Mouse (Mus musculus): ENCODE measurements around the gene Gm21954. TPM values are rescaled to one million over a fixed set of nuclear protein-coding genes. Genes with fewer than 3 reads are reported as not detected.
A peak's percentile ranks its signal among the peaks of the same experiment; 100 is the strongest.

Gm21954 gene
- polyA plus RNA-seq, 1 experiment from 2014 or later = not detected

DNA sequence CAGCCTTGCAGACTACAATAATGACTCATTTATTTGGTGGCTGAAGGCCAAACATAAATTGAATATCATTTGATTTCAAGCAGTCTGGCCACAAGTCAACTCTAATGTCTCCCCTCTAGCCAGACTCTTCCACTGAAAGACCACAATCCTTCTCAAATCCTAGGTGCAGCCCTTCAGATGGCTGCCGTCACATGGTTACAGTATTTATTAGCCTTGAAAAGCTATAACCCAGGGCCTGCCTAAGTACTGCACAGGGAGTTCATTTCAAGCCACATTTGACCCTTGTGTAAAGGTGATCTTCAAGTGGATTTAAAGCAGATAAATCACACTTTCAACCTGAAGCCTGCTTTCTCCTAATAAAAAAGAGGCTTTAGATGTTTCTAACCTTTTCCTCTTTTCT is 37.7 kb downstream of the Gm21954 start:
- no peak overlapping the region for H3K4me3 ChIP-seq
- no peaks in the 10 kb centered on the region for H3K9me3 ChIP-seq
- H3K27ac ChIP-seq = no peak overlapping the region
- H3K27me3 ChIP-seq (replicated peaks) = no peaks in the 10 kb centered on the region
- no peak overlapping the region for H3K4me2 ChIP-seq (replicated peaks)
- no peaks in the 10 kb centered on the region for H3K4me1 ChIP-seq
- no peak for ATAC-seq (ENCODE audit: low FRiP score, low read depth)
- H3K9ac ChIP-seq = no peak overlapping the region
- H3K36me3 ChIP-seq = no peaks in the 10 kb centered on the region
- WGBS = 54% methylated on average over 1 of the region's 1 CpGs

DNA sequence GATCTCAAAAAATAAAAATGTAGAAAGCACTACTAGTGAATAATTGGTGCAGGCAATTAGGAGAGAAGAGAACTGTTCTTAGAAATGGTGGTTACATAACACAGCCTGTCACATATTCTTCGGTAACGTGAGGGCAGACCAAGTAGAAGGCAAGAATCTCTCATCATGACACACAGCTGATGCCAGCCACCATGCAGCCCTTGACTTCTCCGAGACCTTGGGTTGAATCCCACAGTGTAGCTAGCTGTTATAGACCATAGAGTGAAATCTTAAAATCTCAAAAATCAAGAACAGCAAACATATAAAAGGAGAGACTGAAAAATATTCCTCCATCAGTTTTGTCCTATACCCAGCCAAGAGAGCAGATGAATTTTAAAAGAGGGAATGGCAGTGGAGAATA is 40.8 kb downstream of the Gm21954 start:
- no peak for ATAC-seq (ENCODE audit: low FRiP score, low read depth)
- no peak overlapping the region for H3K9ac ChIP-seq
- H3K4me2 ChIP-seq (replicated peaks) = no peak overlapping the region
- H3K36me3 ChIP-seq = no peaks in the 10 kb centered on the region
- no peaks in the 10 kb centered on the region for H3K9me3 ChIP-seq
- no peaks in the 10 kb centered on the region for H3K27me3 ChIP-seq (replicated peaks)
- H3K27ac ChIP-seq = no peak overlapping the region
- no peaks in the 10 kb centered on the region for H3K4me1 ChIP-seq
- WGBS = 89% methylated on average over 3 of the region's 3 CpGs
- H3K4me3 ChIP-seq = no peak overlapping the region

DNA sequence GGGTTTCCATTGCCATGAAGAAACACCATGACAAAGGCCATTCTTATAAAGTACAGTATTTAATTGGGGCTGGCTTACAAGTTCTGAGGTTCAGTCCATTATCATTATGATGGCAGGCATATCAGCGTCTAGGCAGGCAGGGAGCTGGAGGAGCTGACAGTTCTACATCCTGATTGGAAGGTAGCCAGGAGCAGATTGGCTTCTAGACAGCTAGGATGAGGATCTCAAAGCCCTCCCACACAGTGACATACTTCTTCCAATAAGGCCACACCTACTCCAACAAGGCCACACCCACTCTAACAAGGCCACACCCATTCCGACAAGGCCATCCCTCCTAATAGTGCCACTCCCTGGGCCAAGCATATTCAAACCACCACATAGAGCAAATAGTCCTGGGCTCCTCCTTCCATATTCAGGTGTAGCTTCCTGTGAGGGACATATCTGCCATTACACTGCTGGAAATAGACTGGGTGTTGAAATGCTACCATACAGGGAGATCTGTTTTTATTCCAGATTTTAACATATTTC is 41.9 kb downstream of the Gm21954 start:
- no peak overlapping the region for H3K4me3 ChIP-seq
- no peak overlapping the region for H3K9ac ChIP-seq
- H3K9me3 ChIP-seq = no peaks in the 10 kb centered on the region
- no peak overlapping the region for H3K27ac ChIP-seq
- no peaks in the 10 kb centered on the region for H3K36me3 ChIP-seq
- H3K27me3 ChIP-seq (replicated peaks) = no peaks in the 10 kb centered on the region
- H3K4me2 ChIP-seq (replicated peaks) = no peak overlapping the region
- H3K4me1 ChIP-seq = no peaks in the 10 kb centered on the region
- ATAC-seq (ENCODE audit: low FRiP score, low read depth) = no peak
- 93% methylated on average over 2 of the region's 2 CpGs for WGBS

DNA sequence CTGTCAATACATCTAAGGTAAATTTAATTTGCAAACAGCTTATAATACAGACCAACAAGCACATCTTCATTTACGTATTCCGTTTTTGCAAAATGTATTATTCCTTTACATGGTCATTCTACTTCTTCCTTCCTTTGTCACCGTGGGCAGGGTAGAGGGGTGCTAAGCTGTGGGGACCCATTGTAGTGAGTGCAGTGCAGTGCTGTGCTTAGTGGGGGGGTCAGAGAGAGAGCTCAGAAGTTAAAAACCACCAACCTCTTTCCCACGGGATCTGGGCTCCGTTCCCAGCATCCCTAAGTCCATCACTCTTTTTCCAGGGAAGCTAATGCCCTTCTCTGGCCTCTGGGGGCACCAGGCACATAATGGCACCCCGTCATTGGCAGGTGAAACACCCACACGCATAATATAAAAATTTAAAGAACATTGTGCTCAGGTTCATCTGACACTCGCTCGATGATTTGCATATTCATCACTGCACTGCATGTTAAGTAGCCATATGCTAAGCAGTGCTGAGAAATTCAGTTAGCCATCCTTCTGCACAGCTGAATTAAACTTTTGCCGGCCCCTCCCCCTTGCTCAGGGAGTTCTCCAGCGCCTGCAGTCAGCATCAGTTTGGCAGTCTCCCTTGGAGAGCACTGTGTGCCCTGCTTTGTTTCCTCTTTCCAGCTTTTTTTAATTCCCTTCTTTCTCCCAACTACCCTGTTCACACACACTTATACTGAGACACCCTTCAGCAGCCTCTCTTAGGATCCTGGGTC is 48.2 kb downstream of the Gm21954 start:
- ATAC-seq (ENCODE audit: low FRiP score, low read depth) = peak; percentile 89
- H3K9me3 ChIP-seq = no peaks in the 10 kb centered on the region
- H3K4me3 ChIP-seq = no peak overlapping the region
- H3K36me3 ChIP-seq = no peaks in the 10 kb centered on the region
- H3K4me2 ChIP-seq (replicated peaks) = peak overlapping the region; percentile 39
- H3K27ac ChIP-seq = no peak overlapping the region
- peaks cover 24% of the 10 kb centered on the region for H3K4me1 ChIP-seq
- WGBS = 24% methylated on average over 11 of the region's 11 CpGs
- no peaks in the 10 kb centered on the region for H3K27me3 ChIP-seq (replicated peaks)
- H3K9ac ChIP-seq = no peak overlapping the region

- ATAC-seq (ENCODE audit: low FRiP score, low read depth) = no peak
- WGBS = 61% methylated on average over 8 of the region's 8 CpGs
- Histone ChIP-seq H3K27me3 (replicated peaks) (no peaks in the 10 kb centered on the region), H3K27ac (no peak overlapping the region), H3K4me3 (no peak overlapping the region), H3K36me3 (no peaks in the 10 kb centered on the region), H3K9ac (no peak overlapping the region), H3K4me1 (peaks cover 28% of the 10 kb centered on the region), H3K4me2 (replicated peaks) (no peak overlapping the region), H3K9me3 (no peaks in the 10 kb centered on the region)
Measured at GRCm38 (mm10) chr3:55420436-55421083, 51.5 kb downstream of the Gm21954 start.

DNA sequence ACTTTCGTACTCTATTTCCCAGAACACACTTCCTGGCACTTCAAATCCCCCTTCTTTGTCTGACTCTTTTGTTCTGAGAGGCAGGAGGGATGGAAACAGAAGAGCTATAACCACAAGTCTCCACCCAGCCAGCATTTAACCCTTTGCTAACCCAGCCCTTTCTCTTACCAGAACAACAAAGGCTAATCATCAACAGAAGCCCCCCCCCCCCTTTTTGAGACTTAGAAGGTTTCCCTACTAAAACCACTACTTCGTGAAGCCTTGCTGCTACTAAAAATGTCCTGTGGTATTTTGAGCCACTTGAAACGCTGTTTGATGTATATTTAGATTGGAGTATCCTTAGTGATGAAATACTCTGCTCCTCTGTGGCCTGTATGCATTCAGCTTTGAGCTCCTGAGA is 52.7 kb downstream of the Gm21954 start:
- peaks cover 27% of the 10 kb centered on the region for H3K4me1 ChIP-seq
- no peak for ATAC-seq (ENCODE audit: low FRiP score, low read depth)

DNA sequence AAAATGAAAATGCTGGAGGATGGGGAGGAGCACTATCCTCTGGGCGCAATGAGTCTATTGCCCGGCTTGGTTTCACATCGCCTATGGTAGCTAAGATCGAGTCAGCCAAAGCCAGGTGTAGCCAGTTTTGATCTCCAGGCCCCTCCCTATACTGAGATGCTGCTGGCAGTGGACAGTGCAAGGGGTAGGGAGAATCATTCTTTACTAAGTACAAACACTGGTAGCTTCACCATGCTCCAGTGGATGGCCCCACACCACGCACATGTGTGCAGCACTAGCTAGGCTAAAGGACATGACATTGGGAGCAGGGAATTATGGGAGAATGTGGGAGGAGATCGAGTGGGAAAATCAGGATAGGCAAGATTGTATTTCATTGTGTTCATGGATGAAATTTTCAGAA is 53.2 kb downstream of the Gm21954 start:
- H3K4me3 ChIP-seq = no peak overlapping the region
- H3K36me3 ChIP-seq = no peaks in the 10 kb centered on the region
- H3K9ac ChIP-seq = no peak overlapping the region
- WGBS = 63% methylated on average over 6 of the region's 6 CpGs
- peaks cover 23% of the 10 kb centered on the region for H3K4me1 ChIP-seq
- no peaks in the 10 kb centered on the region for H3K9me3 ChIP-seq
- peak; percentile 34; the same call in 1 of the 2 replicates for ATAC-seq (ENCODE audit: low FRiP score, low read depth)
- no peaks in the 10 kb centered on the region for H3K27me3 ChIP-seq (replicated peaks)
- H3K27ac ChIP-seq = no peak overlapping the region
- no peak overlapping the region for H3K4me2 ChIP-seq (replicated peaks)

More for the DNA sequence above, 52.7 kb downstream of the Gm21954 start:
- Histone ChIP-seq H3K27me3 (replicated peaks) (no peaks in the 10 kb centered on the region), H3K27ac (0 out of 2 replicates have a peak overlapping the region, but pooled peaks have one; percentile 10), H3K9me3 (no peaks in the 10 kb centered on the region), H3K36me3 (no peaks in the 10 kb centered on the region), H3K9ac (no peak overlapping the region), H3K4me3 (no peak overlapping the region), H3K4me2 (replicated peaks) (no peak overlapping the region)
- 18% methylated on average over 3 of the region's 3 CpGs for WGBS

- H3K27ac ChIP-seq = peak overlapping the region; percentile 57; the same call in 1 of the 2 replicates
- 11% methylated on average over 14 of the region's 14 CpGs for WGBS
- peak overlapping the region; percentile 51 for H3K4me2 ChIP-seq (replicated peaks)
- no peaks in the 10 kb centered on the region for H3K36me3 ChIP-seq
- ATAC-seq (ENCODE audit: low FRiP score, low read depth) = peak; percentile 54; the same call in 1 of the 2 replicates
- H3K9me3 ChIP-seq = no peaks in the 10 kb centered on the region
- H3K4me3 ChIP-seq = no peak overlapping the region
- H3K9ac ChIP-seq = peak overlapping the region; percentile 45
- H3K4me1 ChIP-seq = peaks cover 11% of the 10 kb centered on the region
- no peaks in the 10 kb centered on the region for H3K27me3 ChIP-seq (replicated peaks)
Measured at GRCm38 (mm10) chr3:55415527-55415950, 56.5 kb downstream of the Gm21954 start.

Other genes starting within 250 kb of the Gm21954 start
- gene Dclk1, start 229.8 kb downstream of the Gm21954 start, polyA plus RNA-seq (2016; fragmentation: Nextera tagmentation; extraction: Ambion mirVana) = 171 and 184 TPM in 2 replicates